Mouse (Mus musculus) ovary, postnatal 14 days (tissue): ENCODE measurements around the gene Apoa5.
"Not testable (repeated sequence)": the region's sequence is repeated elsewhere in the genome, so short reads cannot be mapped to it uniquely, and the experiment has no call there.

Experiments
- DNase-seq: peaks from one replicate; pipeline ENCODE4 v3.0.0; 2022; ENCODE audit warnings: low spot score

Gene Apoa5

DNA sequence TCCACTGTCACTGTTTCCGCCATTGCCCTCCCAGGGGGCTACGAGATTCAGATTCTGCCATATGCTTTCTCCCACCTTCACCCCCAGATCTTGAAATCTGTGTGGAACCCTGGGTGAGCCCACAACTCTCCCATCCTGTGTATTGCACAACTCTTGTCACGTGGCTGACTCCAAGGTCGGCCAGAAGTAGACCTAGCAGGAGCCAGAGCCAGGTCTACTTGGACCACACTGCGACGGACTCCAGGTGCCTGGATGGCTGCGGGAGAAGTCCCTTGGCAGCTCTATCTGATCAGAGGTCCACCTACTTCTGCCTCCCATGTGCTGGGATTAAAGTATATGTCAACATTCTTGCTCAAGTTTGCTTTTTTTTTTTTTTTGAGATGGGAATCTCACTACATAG is 7.3 kb upstream of the Apoa5 start:
- no peak for DNase-seq

DNA sequence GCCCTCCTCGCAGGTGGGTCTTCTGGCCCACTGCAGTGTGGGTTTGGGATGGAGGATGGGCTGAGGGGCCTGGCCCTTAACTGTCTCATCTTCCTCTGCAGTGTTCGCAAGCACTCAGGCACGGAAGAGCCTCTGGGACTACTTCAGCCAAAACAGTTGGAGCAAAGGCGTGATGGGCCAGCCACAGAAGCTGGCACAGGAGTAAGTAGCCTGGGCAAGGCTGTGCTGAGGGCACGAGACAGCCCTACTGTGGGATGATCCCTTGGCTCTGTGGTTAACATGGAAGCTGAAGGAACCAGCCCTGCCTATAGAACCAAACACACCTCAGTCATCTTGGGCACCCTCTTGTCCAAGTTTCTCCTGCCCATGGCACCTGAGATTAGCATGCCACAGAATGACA is 692 bp downstream of the Apoa5 start:
- no peak for DNase-seq

DNA sequence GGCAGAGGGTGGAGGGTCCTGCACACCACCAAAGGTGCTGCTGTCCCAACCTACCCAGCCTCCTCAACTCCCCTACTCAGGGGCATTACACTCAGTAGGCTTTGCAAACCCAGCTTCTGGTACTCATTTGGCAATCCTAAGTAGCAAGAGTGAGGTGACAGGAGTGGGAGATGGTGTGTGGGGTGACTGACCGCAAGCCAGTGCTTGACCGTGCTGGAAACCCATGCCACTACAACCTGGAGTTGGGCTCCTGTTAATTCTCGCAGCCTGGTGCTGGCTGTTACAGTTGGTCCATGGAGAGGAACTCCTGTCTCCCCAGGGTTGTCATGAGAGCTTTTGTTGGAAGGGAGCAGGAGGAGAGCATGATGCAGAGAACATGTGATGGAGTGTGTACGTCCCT is 2.3 kb downstream of the Apoa5 start:
- no peak for DNase-seq

DNA sequence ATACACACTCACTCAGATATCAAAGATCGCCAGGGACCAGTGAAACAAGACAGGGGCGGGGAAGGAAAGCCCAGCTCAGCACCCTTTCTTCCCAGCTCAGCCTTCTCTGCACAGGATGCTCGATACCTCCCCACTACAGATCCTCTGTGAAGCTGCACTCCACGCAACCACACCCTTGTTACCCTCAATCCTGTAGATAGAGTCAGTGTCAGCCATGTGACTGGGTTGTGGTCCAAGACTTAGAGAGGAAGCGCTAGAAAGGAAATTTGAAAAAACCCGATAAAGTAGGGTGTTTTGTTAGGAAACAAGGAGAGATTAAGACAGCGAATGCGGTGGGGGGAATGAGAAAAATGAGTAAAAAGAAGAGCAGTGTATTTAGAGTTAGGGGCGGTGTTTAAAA is 3.6 kb downstream of the Apoa5 start:
- no peak for DNase-seq

DNA sequence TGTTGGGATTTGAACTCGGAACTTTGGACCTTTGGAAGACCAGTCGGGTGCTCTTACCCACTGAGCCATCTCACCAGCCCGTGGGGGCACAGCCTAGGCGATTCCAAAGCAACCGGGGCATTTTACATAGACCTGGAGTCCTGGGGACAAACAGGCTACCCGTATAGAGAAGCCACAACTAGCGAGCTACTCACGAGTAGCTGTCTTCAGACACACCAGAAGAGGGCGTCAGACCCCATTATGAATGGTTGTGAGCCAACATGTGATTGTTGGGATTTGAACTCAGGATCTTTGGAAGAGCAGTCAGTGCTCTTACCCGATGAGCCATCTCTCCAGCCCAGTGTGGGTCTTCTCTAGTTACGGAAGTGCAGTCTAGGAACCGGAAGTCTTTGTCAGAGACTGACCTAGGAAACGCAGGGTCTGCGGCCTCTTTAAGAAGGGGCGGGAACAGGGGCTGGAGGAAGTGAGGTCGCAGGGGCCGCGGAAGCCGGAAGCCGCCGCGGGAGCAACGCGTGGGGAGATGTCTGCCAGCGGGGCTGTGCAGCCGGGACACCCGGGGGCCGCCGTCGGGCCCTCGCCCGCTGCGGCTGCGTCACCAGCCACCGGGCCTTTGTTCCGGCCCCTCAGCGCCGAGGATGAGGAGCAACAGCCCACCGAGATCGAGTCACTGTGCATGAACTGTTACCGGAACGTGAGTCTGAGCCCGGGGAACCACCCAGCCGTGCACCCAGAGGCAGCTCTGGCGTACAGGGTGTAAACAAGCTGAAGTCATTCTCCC is 4.4 kb downstream of the Apoa5 start, which contains the start of gene Zpr1:
Gene Zpr1 (plus strand): TSS at position 388 of the 778 bp plus-strand sequence.
- DNase-seq: peak; percentile 77

DNA sequence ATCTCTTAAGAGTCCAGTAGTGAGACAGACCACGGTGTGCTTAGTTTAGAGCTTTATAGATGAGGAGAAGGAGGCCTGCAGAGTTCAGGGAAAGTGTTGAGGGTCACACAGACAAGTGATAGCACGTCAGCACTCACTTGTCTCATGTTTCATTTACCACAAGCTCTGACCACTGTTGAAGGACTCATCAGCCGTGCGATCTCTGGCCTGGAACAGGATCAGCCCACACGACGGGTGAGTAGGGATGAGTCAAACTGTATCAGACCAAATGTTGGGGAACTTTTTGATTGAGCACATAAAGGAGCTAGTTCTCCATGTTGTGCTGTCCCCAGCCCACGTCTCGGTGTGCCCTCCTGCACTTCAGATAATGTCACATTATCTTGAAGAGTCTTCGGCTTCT is 6.1 kb downstream of the Apoa5 start:
- DNase-seq: no peak

DNA sequence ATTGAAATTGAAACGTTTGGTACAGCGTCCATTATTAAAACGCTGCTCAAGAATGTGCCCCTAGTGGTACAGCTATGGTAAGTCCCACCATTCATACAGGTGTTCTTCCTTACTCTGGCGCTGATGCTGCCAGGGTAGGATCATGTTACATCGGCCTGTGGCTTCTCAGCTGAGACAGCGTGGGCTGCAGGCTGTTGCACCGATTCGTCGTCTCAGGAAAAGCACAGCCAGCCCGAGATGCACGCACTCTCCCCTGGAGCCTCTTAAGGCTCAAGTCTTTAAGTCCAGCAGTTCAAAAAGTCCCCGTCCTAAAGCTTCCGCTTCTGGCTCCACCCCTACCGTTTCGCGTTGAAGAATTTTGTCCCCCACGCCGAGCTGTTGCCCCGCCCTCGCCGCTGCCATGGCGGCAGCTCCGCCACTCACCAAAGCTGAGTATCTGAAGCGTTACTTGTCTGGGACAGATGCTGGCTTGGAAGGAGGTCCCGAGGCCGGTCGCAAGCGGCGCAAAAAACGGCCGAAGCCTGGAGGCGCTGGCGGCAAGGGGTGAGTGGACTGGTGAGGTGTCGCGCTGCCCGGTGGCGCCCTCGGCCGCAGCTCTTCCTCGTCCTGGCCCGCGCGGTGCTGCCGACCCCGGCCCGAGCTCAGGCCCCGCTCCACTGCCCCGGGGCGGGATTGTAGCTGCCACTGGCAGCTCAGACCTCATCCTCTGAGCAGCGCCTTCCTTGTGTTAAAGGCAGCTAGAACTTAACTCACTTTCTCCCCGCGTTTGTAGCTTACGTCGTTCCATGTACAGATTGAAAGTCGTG is 14.4 kb downstream of the Apoa5 start, which contains the start of gene Bud13:
Gene Bud13 (plus strand): TSS at position 378 of the 806 bp plus-strand sequence.
- peak; percentile 98 for DNase-seq

DNA sequence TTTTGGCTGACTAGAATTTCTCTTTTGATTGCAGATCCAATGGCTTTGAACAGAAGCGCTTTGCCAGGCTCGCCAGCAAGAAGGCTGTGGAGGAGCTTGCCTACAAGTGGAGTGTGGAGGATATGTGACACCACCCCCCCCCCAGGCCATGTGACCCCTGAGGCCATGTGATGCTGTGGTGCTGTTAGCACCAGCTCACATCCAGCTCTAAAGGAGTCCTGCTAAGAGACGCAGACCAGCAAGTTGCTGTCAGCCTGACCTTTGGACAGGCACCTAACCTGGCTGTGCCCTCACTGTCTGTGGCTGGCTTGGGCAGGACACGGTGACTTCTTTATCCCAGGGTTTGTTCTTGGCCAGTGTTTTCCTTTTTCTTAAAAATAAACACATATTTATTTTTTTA is 29.9 kb downstream of the Apoa5 start:
- DNase-seq: no peak

DNA sequence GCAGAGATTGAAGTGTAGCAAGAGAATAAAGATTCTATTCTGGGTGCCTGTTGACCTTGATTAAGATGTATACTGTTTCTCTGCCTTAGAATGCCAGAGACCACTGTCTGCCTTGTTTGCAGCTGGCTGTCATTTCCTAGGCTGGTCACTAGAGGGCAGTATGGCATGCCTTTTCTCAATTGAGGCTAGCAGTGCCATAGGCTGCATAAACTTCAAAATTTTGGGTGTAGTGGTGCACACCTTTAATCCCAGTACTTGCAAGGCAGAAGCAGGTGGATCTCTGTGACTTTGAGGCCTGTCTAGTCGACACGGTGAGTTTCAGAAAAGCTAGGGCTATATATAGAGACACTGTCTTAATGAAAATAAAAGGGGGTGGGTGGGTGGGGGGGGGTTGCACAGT is 33.7 kb downstream of the Apoa5 start:
- DNase-seq: peak; percentile 46

DNA sequence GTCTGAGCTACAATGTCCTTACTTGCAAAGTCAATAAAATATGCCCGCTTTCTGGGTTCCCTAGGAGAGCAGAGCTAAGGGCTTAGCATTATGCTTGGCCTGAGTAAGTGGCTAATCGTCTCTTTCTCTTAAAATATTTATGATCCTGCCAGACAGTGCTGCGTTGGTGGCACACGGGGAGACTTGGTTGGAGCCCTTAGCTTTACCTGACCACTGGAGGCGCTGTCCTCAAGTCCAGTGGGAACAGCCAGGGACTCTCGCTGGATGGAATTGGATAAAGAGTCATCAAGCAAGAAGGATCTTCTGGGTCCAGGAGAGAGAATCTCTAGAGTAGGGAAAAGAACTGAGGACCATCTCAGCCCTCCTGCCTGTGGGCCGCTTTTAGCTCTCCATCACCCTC is 40.7 kb downstream of the Apoa5 start:
- no peak for DNase-seq

DNA sequence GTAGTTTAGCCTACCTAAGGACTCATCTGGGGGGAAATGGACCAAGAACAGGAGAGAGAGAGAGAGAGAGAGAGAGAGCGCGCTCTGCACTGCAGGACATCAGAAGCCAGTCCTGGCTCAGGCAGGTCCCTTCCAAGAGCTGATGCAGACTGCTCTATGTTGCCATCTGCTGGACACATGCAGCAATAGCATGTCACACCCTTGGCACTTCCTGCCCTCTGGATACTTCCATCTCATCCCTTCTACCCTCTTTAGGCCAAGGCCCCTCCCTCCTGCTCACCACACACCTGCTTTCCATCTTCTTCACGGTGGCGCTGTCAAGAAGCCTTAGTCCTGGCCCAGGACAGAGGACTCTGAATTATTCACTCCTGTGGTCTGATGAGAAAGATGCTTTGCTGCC is 46.1 kb downstream of the Apoa5 start:
- DNase-seq: peak; percentile 57

DNA sequence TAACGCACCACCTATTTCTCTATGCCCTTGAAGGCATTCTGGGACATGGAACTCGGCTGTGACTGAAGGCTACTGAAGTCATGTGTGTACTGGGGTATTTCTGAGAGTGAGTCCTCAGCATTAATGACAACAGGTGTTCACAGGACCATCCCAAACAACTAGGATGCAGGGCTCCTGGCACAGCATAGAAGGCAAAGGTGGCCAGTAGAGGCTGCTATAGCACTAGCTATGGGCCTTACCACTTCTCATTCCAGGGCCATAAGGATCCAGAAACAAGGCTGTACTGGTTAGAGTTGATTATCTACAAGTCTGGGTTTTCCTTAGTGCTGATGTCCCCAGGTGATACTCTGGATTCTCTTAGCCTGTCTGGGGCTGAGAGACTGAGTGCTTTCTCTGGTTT is 46.5 kb downstream of the Apoa5 start:
- DNase-seq: no peak

DNA sequence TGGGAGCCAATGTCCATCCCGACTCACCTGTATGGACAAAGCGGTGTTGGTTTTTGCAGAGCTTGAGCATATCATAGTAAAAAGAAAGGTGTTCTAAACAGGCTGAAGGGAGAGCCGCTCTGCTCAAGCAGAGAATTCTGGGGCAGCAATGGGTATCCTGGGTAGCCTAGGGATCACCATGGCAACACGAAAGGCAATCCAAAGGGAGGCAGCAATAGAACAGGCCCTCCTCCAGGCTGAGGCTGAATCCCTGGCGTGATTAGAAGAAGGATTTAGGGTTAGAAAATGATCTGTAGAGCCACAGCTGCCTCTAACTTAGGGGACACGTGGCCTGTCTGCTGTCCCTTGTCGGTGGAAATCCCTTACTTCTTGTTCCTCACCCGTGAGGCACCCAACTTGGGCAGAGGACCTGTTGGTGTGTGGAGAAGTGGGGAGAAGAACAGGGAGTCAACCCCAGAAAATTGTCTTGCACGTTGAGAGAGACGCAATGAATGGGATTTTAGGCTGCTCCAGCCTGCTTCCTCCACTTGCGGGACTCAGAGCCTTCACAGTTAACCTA is 47.5 kb downstream of the Apoa5 start:
- DNase-seq: no peak

DNA sequence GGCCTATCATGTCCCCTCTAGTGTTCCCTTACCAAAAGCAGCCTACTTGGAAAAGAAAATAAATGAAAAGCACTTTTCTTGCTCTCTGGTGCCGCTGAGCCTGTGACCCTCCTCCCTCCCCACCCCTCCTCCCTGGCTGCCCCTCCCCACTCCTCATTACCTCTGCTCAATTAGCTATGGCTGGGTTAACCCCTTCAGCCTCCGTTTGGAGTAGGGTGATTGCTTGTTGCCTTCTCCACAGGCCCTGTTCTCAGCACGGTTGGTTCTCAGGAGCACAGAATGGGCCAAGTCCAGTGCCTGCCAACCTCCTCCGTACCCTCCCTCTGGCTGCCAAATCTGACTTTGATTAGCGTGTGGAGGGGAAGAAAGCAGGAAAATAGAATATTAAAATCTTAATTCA is 48.0 kb downstream of the Apoa5 start:
- DNase-seq: no peak

DNA sequence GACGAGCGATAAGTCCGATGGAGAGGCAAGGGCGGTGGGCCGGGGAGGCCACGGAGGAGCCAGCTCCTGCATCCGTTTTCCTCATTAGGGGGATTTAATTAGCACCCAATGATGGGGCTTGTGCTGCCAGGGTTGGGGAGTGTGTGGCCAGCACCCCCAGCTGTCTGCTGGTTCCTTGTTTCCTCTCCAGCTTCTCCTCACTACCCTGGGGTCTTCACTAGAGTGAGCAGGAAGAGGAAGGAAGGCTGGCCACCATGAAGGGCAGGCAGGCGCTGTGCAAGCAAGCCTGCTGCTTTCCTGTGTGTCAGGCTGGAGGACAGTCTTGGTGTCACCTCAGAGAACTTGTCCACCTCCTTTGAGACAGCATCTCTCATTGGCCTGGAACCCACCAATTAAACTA is 48.5 kb downstream of the Apoa5 start:
- no peak for DNase-seq

DNA sequence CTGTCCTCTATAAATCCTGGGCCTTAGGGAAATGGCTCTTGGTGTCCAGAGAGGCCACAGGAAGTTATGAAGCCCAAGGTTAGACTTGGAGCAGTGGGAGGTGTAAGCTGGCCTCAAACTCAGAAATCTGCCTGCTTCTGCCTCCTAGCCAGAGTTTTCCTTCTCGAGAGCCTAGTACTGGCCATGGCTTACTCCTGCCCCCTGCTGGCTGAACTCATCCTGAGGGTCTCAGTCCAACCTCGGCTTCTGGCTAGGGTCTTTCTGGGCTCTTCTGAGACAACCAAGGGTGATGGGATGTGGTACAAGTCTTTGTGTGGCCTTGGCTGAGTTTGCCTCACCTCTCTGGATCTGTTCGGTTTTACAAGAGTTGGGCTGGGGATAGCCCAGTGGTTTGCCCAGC is 49.5 kb downstream of the Apoa5 start:
- DNase-seq: no peak

DNA sequence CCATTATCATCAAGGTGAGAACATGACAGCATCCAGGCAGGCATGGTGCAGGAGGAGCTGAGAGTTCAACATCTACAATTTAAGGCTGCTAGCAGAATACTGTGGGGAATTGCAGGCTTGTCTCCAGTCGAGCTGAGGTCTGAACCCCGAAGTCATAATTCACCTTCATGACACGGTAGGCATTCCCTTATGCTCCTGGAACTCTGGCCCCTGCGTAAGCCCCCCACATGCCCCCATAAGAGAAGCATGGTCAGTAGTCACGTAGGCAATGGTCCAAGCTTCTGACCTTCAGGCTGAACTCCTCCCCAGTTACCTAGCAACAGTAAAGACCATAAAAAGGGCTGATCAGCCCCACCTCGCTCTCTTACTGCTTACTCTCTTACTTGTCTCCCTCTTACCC is 51.5 kb downstream of the Apoa5 start, which contains the start of gene 4931429L15Rik:
Gene 4931429L15Rik (minus strand): TSS at position 101 of the 400 bp plus-strand sequence.
- not testable (repeated sequence) for DNase-seq

DNA sequence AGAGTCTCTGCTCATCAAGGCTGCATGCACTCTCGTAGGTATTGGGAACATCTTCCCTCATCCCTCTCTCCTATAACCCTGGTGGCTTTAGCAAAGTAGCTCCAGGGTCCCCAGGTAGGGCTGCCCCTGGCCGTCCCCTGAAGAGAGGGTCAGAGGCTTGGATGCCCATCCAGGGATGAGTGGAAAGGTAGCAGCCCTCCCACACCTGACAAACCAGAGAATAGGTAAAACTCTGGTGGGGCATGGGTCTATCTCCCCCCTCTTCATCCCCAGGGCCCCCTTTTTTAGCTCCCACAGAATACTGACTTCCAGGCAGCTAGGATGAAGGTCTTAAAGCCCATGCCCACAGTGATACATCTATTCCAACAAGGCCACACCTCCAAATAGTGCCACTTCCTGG is 52.0 kb downstream of the Apoa5 start:
- no peak for DNase-seq
